Mouse (Mus musculus): ENCODE data around the gene Fhad1. TPM values are rescaled to one million over a fixed set of nuclear protein-coding genes. Genes with fewer than 3 reads are reported as not detected.

Fhad1 gene
- polyA plus RNA-seq, 1 experiment, result 2.1 TPM

GRCm38 (mm10) chr4:141885451-141885850 lies 129.4 kb downstream of the Fhad1 start:
- no peaks in the 10 kb centered on the region for H3K36me3 ChIP-seq (ENCODE audit: control insufficient read depth, insufficient read depth, low read length, poor library complexity, severe bottlenecking)
- H3K4me1 ChIP-seq (ENCODE audit: control insufficient read depth, insufficient read depth, low read length), result peaks cover 5% of the 10 kb centered on the region
- no peak overlapping the region for H3K4me3 ChIP-seq (ENCODE audit: low read depth, low read length)
- TF ChIP-seq EP300 (IDR thresholded peaks at IDR 0.05; ENCODE audit: insufficient read depth, low read depth, low read length), result no peak
- TF ChIP-seq POLR2A (IDR thresholded peaks at IDR 0.05; ENCODE audit: insufficient read depth, low read length), result no peak
- no peak for TF ChIP-seq CTCF (IDR thresholded peaks at IDR 0.05; ENCODE audit: low read depth, low read length)
- H3K27ac ChIP-seq (ENCODE audit: insufficient read depth, low read length), result no peak overlapping the region
- no peaks in the 10 kb centered on the region for H3K9me3 ChIP-seq (replicated peaks; ENCODE audit: control insufficient read depth, insufficient read depth, low read length, poor library complexity, severe bottlenecking)
- no peaks in the 10 kb centered on the region for H3K27me3 ChIP-seq (ENCODE audit: control insufficient read depth, insufficient read depth, low read length, poor library complexity, severe bottlenecking)
- no peak overlapping the region for H3K9ac ChIP-seq (ENCODE audit: low read depth, poor library complexity, severe bottlenecking)

GRCm38 (mm10) chr4:141882858-141883257 lies 132.0 kb downstream of the Fhad1 start:
- Histone ChIP-seq H3K36me3 (ENCODE audit: control insufficient read depth, insufficient read depth, low read length, poor library complexity, severe bottlenecking) (no peaks in the 10 kb centered on the region), H3K4me1 (ENCODE audit: control insufficient read depth, insufficient read depth, low read length) (peaks cover 5% of the 10 kb centered on the region), H3K27me3 (ENCODE audit: control insufficient read depth, insufficient read depth, low read length, poor library complexity, severe bottlenecking) (no peaks in the 10 kb centered on the region), H3K9ac (ENCODE audit: low read depth, poor library complexity, severe bottlenecking) (no peak overlapping the region), H3K27ac (ENCODE audit: insufficient read depth, low read length) (no peak overlapping the region), H3K9me3 (replicated peaks; ENCODE audit: control insufficient read depth, insufficient read depth, low read length, poor library complexity, severe bottlenecking) (no peaks in the 10 kb centered on the region), H3K4me3 (ENCODE audit: low read depth, low read length) (no peak overlapping the region)
- TF ChIP-seq CTCF (IDR thresholded peaks at IDR 0.05; ENCODE audit: low read depth, low read length) (no peak), POLR2A (IDR thresholded peaks at IDR 0.05; ENCODE audit: insufficient read depth, low read length) (no peak), EP300 (IDR thresholded peaks at IDR 0.05; ENCODE audit: insufficient read depth, low read depth, low read length) (no peak)

- peaks cover 5% of the 10 kb centered on the region for H3K4me1 ChIP-seq (ENCODE audit: control insufficient read depth, insufficient read depth, low read length)
- H3K9me3 ChIP-seq (replicated peaks; ENCODE audit: control insufficient read depth, insufficient read depth, low read length, poor library complexity, severe bottlenecking), result no peaks in the 10 kb centered on the region
- no peak overlapping the region for H3K9ac ChIP-seq (ENCODE audit: low read depth, poor library complexity, severe bottlenecking)
- TF ChIP-seq CTCF (IDR thresholded peaks at IDR 0.05; ENCODE audit: low read depth, low read length) (no peak), EP300 (IDR thresholded peaks at IDR 0.05; ENCODE audit: insufficient read depth, low read depth, low read length) (no peak), POLR2A (IDR thresholded peaks at IDR 0.05; ENCODE audit: insufficient read depth, low read length) (no peak)
- H3K4me3 ChIP-seq (ENCODE audit: low read depth, low read length), result no peak overlapping the region
- H3K27me3 ChIP-seq (ENCODE audit: control insufficient read depth, insufficient read depth, low read length, poor library complexity, severe bottlenecking), result no peaks in the 10 kb centered on the region
- no peaks in the 10 kb centered on the region for H3K36me3 ChIP-seq (ENCODE audit: control insufficient read depth, insufficient read depth, low read length, poor library complexity, severe bottlenecking)
- H3K27ac ChIP-seq (ENCODE audit: insufficient read depth, low read length), result no peak overlapping the region
These were observed 132.9 kb downstream of the Fhad1 start for GRCm38 (mm10) chr4:141881950-141882349.

- Histone ChIP-seq H3K36me3 (ENCODE audit: control insufficient read depth, insufficient read depth, low read length, poor library complexity, severe bottlenecking) (no peaks in the 10 kb centered on the region), H3K4me3 (ENCODE audit: low read depth, low read length) (no peak overlapping the region), H3K9me3 (replicated peaks; ENCODE audit: control insufficient read depth, insufficient read depth, low read length, poor library complexity, severe bottlenecking) (no peaks in the 10 kb centered on the region), H3K4me1 (ENCODE audit: control insufficient read depth, insufficient read depth, low read length) (peaks cover 5% of the 10 kb centered on the region), H3K27ac (ENCODE audit: insufficient read depth, low read length) (no peak overlapping the region), H3K27me3 (ENCODE audit: control insufficient read depth, insufficient read depth, low read length, poor library complexity, severe bottlenecking) (no peaks in the 10 kb centered on the region), H3K9ac (ENCODE audit: low read depth, poor library complexity, severe bottlenecking) (no peak overlapping the region)
- TF ChIP-seq EP300 (IDR thresholded peaks at IDR 0.05; ENCODE audit: insufficient read depth, low read depth, low read length), result peak; percentile 87
- no peak for TF ChIP-seq CTCF (IDR thresholded peaks at IDR 0.05; ENCODE audit: low read depth, low read length)
These were observed 133.5 kb downstream of the Fhad1 start for GRCm38 (mm10) chr4:141881289-141881914.

GRCm38 (mm10) chr4:141879875-141880274 lies 135.0 kb downstream of the Fhad1 start:
- H3K27ac ChIP-seq (ENCODE audit: insufficient read depth, low read length), result no peak overlapping the region
- no peaks in the 10 kb centered on the region for H3K27me3 ChIP-seq (ENCODE audit: control insufficient read depth, insufficient read depth, low read length, poor library complexity, severe bottlenecking)
- TF ChIP-seq POLR2A (IDR thresholded peaks at IDR 0.05; ENCODE audit: insufficient read depth, low read length) (no peak), CTCF (IDR thresholded peaks at IDR 0.05; ENCODE audit: low read depth, low read length) (no peak), EP300 (IDR thresholded peaks at IDR 0.05; ENCODE audit: insufficient read depth, low read depth, low read length) (no peak)
- H3K4me1 ChIP-seq (ENCODE audit: control insufficient read depth, insufficient read depth, low read length), result peaks cover 4% of the 10 kb centered on the region
- H3K9me3 ChIP-seq (replicated peaks; ENCODE audit: control insufficient read depth, insufficient read depth, low read length, poor library complexity, severe bottlenecking), result no peaks in the 10 kb centered on the region
- no peaks in the 10 kb centered on the region for H3K36me3 ChIP-seq (ENCODE audit: control insufficient read depth, insufficient read depth, low read length, poor library complexity, severe bottlenecking)
- H3K9ac ChIP-seq (ENCODE audit: low read depth, poor library complexity, severe bottlenecking), result no peak overlapping the region
- H3K4me3 ChIP-seq (ENCODE audit: low read depth, low read length), result no peak overlapping the region

GRCm38 (mm10) chr4:141879074-141879473 lies 135.8 kb downstream of the Fhad1 start:
- no peak for TF ChIP-seq POLR2A (IDR thresholded peaks at IDR 0.05; ENCODE audit: insufficient read depth, low read length)
- TF ChIP-seq EP300 (IDR thresholded peaks at IDR 0.05; ENCODE audit: insufficient read depth, low read depth, low read length), result no peak
- TF ChIP-seq CTCF (IDR thresholded peaks at IDR 0.05; ENCODE audit: low read depth, low read length), result no peak

More at GRCm38 (mm10) chr4:141879074-141879473, 135.8 kb downstream of the Fhad1 start:
- Histone ChIP-seq H3K4me1 (ENCODE audit: control insufficient read depth, insufficient read depth, low read length) (peaks cover 4% of the 10 kb centered on the region), H3K36me3 (ENCODE audit: control insufficient read depth, insufficient read depth, low read length, poor library complexity, severe bottlenecking) (no peaks in the 10 kb centered on the region), H3K4me3 (ENCODE audit: low read depth, low read length) (no peak overlapping the region), H3K9me3 (replicated peaks; ENCODE audit: control insufficient read depth, insufficient read depth, low read length, poor library complexity, severe bottlenecking) (no peaks in the 10 kb centered on the region), H3K27me3 (ENCODE audit: control insufficient read depth, insufficient read depth, low read length, poor library complexity, severe bottlenecking) (no peaks in the 10 kb centered on the region), H3K9ac (ENCODE audit: low read depth, poor library complexity, severe bottlenecking) (no peak overlapping the region), H3K27ac (ENCODE audit: insufficient read depth, low read length) (no peak overlapping the region)

Measured in ES-Bruce4 (cell line).